ENCODE assay signal across 26 mouse cellular contexts in genomic region chr15:91124584-91124983, GRCm38 (mm10).
DNase-seq lines count a peak whose midpoint lies in the region; ATAC-seq lines count a peak whose summit lies in the region.
"Had no signal": no experiment of that assay in that cellular context is flagged by ENCODE, and none has a peak within 500 bp of the region (broad histone marks: within the 10 kb centered on the region; RNA-seq: fewer than 3 reads in every experiment).

No protein-coding gene starts in this region.

- H3K9ac ChIP-seq in hindbrain, embryonic 11.5 days (ENCODE audit: low read depth, low read length) = no peak overlapping the region
- no peak overlapping the region for H3K9ac ChIP-seq in hindbrain, embryonic 13.5 days
- H3K9ac ChIP-seq in neural tube, embryonic 15.5 days (replicated peaks) = no peak overlapping the region
- H3K9ac ChIP-seq: embryonic facial prominence, embryonic 15.5 days; forebrain, embryonic 15.5 days; heart, embryonic 13.5 days; hindbrain, embryonic 12.5 days; liver, embryonic 14.5 days; lung, embryonic 15.5 days; midbrain, embryonic 15.5 days had no signal

- H3K27me3 ChIP-seq in hindbrain, embryonic 11.5 days (ENCODE audit: control insufficient read depth, insufficient read depth, low read length) = no peaks in the 10 kb centered on the region
- no peaks in the 10 kb centered on the region for H3K27me3 ChIP-seq in hindbrain, embryonic 13.5 days
- H3K27me3 ChIP-seq in neural tube, embryonic 15.5 days (replicated peaks) = no peaks in the 10 kb centered on the region
- H3K27me3 ChIP-seq: embryonic facial prominence, embryonic 15.5 days; forebrain, embryonic 15.5 days; heart, embryonic 13.5 days; hindbrain, embryonic 12.5 days; lung, embryonic 15.5 days; midbrain, embryonic 15.5 days had no signal

- H3K4me1 ChIP-seq in hindbrain, embryonic 11.5 days (replicated peaks; ENCODE audit: control insufficient read depth, insufficient read depth, low read length) = no peaks in the 10 kb centered on the region
- no peaks in the 10 kb centered on the region for H3K4me1 ChIP-seq in hindbrain, embryonic 13.5 days (replicated peaks)
- H3K4me1 ChIP-seq in neural tube, embryonic 15.5 days = no peaks in the 10 kb centered on the region
- H3K4me1 ChIP-seq: embryonic facial prominence, embryonic 15.5 days; forebrain, embryonic 15.5 days; heart, embryonic 13.5 days; hindbrain, embryonic 12.5 days; lung, embryonic 15.5 days; midbrain, embryonic 15.5 days had no signal

- WGBS in hindbrain, embryonic 11.5 days = 84% methylated on average over 4 of the region's 4 CpGs
- WGBS in hindbrain, embryonic 13.5 days = 93% methylated on average over 4 of the region's 4 CpGs
- 96% methylated on average over 4 of the region's 4 CpGs for WGBS in neural tube, embryonic 15.5 days

- H3K4me2 ChIP-seq in hindbrain, embryonic 11.5 days (replicated peaks; ENCODE audit: low read depth, low read length) = no peak overlapping the region
- H3K4me2 ChIP-seq in hindbrain, embryonic 13.5 days = no peak overlapping the region
- H3K4me2 ChIP-seq in neural tube, embryonic 15.5 days = no peak overlapping the region
- H3K4me2 ChIP-seq: embryonic facial prominence, embryonic 15.5 days; forebrain, embryonic 15.5 days; heart, embryonic 13.5 days; hindbrain, embryonic 12.5 days; lung, embryonic 15.5 days; midbrain, embryonic 15.5 days had no signal

- DNase-seq in hindbrain, embryonic 11.5 days (ENCODE audit: low spot score) = peak; percentile 6
- DNase-seq in neural tube, embryonic 10.5 days (ENCODE audit: extremely low spot score, low spot score) = peak; percentile 16
- peak; percentile 29 for DNase-seq in embryo, embryonic 10 days (ENCODE audit: low spot score)
- DNase-seq in mesoderm, embryonic 11.5 days (ENCODE audit: low read depth, low spot score) = peak; percentile 45
- DNase-seq in lung, postnatal 4 days = no peak
- DNase-seq in cerebellum, postnatal 10 days = no peak
- DNase-seq: adrenal gland, postnatal 36 days; cerebellum, postnatal 14 days; gastrocnemius, postnatal 10 days; heart, adult 2 months; heart, postnatal 14 days; kidney, adult 18-20 months; layer of hippocampus, adult 9-11 months; lung, postnatal 36 days; right cerebral cortex, postnatal 25 days; spleen, adult 18-20 months; thymus, postnatal 36 days had no signal

- no peak overlapping the region for H3K4me3 ChIP-seq in hindbrain, embryonic 11.5 days (ENCODE audit: low read depth, low read length)
- no peak overlapping the region for H3K4me3 ChIP-seq in hindbrain, embryonic 13.5 days
- no peak overlapping the region for H3K4me3 ChIP-seq in neural tube, embryonic 15.5 days (replicated peaks)
- H3K4me3 ChIP-seq: embryonic facial prominence, embryonic 15.5 days; forebrain, embryonic 15.5 days; heart, adult 2 months; heart, embryonic 13.5 days; hindbrain, embryonic 12.5 days; lung, embryonic 15.5 days; midbrain, embryonic 15.5 days had no signal

- H3K36me3 ChIP-seq in hindbrain, embryonic 11.5 days (ENCODE audit: control insufficient read depth, insufficient read depth, low read length) = no peaks in the 10 kb centered on the region
- H3K36me3 ChIP-seq in hindbrain, embryonic 13.5 days = no peaks in the 10 kb centered on the region
- H3K36me3 ChIP-seq in neural tube, embryonic 15.5 days = no peaks in the 10 kb centered on the region
- H3K36me3 ChIP-seq: embryonic facial prominence, embryonic 15.5 days; forebrain, embryonic 15.5 days; heart, embryonic 13.5 days; hindbrain, embryonic 12.5 days; lung, embryonic 15.5 days; midbrain, embryonic 15.5 days had no signal

- no peaks in the 10 kb centered on the region for H3K9me3 ChIP-seq in hindbrain, embryonic 11.5 days (ENCODE audit: control insufficient read depth, low read length)
- H3K9me3 ChIP-seq in hindbrain, embryonic 13.5 days = no peaks in the 10 kb centered on the region
- H3K9me3 ChIP-seq in neural tube, embryonic 15.5 days (replicated peaks) = no peaks in the 10 kb centered on the region
- H3K9me3 ChIP-seq: embryonic facial prominence, embryonic 15.5 days; forebrain, embryonic 15.5 days; heart, embryonic 13.5 days; hindbrain, embryonic 12.5 days; lung, embryonic 15.5 days; midbrain, embryonic 15.5 days had no signal

- no peak overlapping the region for H3K27ac ChIP-seq in hindbrain, embryonic 11.5 days (ENCODE audit: low read depth, low read length)
- no peak overlapping the region for H3K27ac ChIP-seq in hindbrain, embryonic 13.5 days
- H3K27ac ChIP-seq in neural tube, embryonic 15.5 days (replicated peaks) = no peak overlapping the region
- H3K27ac ChIP-seq: embryonic facial prominence, embryonic 15.5 days; forebrain, embryonic 15.5 days; heart, adult 2 months; heart, embryonic 13.5 days; hindbrain, embryonic 12.5 days; liver, embryonic 14.5 days; lung, embryonic 15.5 days; midbrain, embryonic 15.5 days had no signal

- ATAC-seq in hindbrain, embryonic 11.5 days (ENCODE audit: low FRiP score) = no peak
- ATAC-seq in hindbrain, embryonic 13.5 days (ENCODE audit: low FRiP score) = no peak
- no peak for ATAC-seq in neural tube, embryonic 15.5 days (ENCODE audit: low FRiP score)
- ATAC-seq: forebrain, embryonic 15.5 days; midbrain, embryonic 15.5 days had no signal

Comparison
In these comparisons a context has a peak if more than half of its experiments do, and no peak if none do; other contexts are left out.
1. DNase-seq: peak in hindbrain, embryonic 11.5 days (single experiment), neural tube, embryonic 10.5 days (single experiment), embryo, embryonic 10 days (single experiment) and mesoderm, embryonic 11.5 days (single experiment); none in lung, postnatal 4 days (0 of 2) and cerebellum, postnatal 10 days (0 of 2).